Mouse (Mus musculus) lung, postnatal 0 days (tissue): ENCODE measurements at regions not wholly inside any gene's neighbourhood (a gene's known extent, or its start where the extent isn't known, plus 50 kb on each side); places are given as distances from the start of the nearest gene placed in this dataset.
A peak's percentile ranks its signal among the peaks of the same experiment; 100 is the strongest.

Experiments used
- ATAC-seq: fragments of 200-750 bp; cut with Nextera tagmentation; 2 replicates; pipeline ENCODE4 v1.8.0; 2017; ENCODE audit warnings: moderate library complexity
- DNase-seq: peaks from one replicate; pipeline ENCODE4 v3.0.0-alpha.2; 2016; ENCODE audit warnings: low spot score
- H3K27ac ChIP-seq: fragments of 300-500 bp; sonication (generic); 2 replicates; pipeline ENCODE4 v1.5.1; 2014; ENCODE audit warnings: antibody characterized with exemption, mild to moderate bottlenecking, low read length, mixed read lengths
- H3K27me3 ChIP-seq: fragments of 300-500 bp; sonication (generic); replicated peaks from 2 replicates; pipeline ENCODE4 v1.6.1; 2014; ENCODE audit warnings: low read length, mixed read lengths; ENCODE audit not compliant: insufficient read depth
- H3K36me3 ChIP-seq: fragments of 300-500 bp; sonication (generic); 2 replicates; pipeline ENCODE4 v1.6.1; 2014; ENCODE audit warnings: low read length, mixed read lengths; ENCODE audit not compliant: insufficient read depth
- H3K4me1 ChIP-seq: fragments of 300-500 bp; sonication (generic); 2 replicates; pipeline ENCODE4 v1.6.1; 2014; ENCODE audit warnings: antibody characterized with exemption, low read depth, low read length, mixed read lengths; ENCODE audit not compliant: insufficient read depth
- H3K4me2 ChIP-seq: fragments of 300-500 bp; sonication (generic); replicated peaks from 2 replicates; pipeline ENCODE4 v1.6.1; 2014; ENCODE audit warnings: low read depth, mild to moderate bottlenecking, low read length, moderate library complexity, mixed read lengths
- H3K4me3 ChIP-seq: fragments of 300-500 bp; sonication (generic); 2 replicates; pipeline ENCODE4 v1.5.1; 2014; ENCODE audit warnings: low read depth, low read length
- H3K9ac ChIP-seq: fragments of 300-500 bp; sonication (generic); replicated peaks from 2 replicates; pipeline ENCODE4 v1.6.1; 2014; ENCODE audit warnings: low read depth, mild to moderate bottlenecking
- H3K9me3 ChIP-seq: fragments of 300-500 bp; sonication (generic); 2 replicates; pipeline ENCODE4 v1.6.1; 2016; ENCODE audit warnings: low read length, mixed read lengths
- CTCF ChIP-seq: IDR thresholded peaks from 2 replicates; pipeline ENCODE4 v1.5.1; 2016; ENCODE audit warnings: antibody characterized with exemption, mild to moderate bottlenecking
- EP300 ChIP-seq: IDR thresholded peaks from 2 replicates; pipeline ENCODE4 v1.6.1; 2016; ENCODE audit warnings: antibody characterized with exemption, mild to moderate bottlenecking, control low read depth
- WGBS: fragments of 180-500 bp; shearing (Covaris S2); extraction: QIAGEN DNeasy Blood & Tissue Kit; methylation state at CpG from one replicate; pipeline ENCODE4 v1.1.7; 2014; 5-methylcytosine and 5-hydroxymethylcytosine counted together

- Histone ChIP-seq H3K27me3 (no peaks in the 10 kb centered on the region), H3K9me3 (no peaks in the 10 kb centered on the region), H3K27ac (no peak overlapping the region), H3K9ac (no peak overlapping the region), H3K4me1 (no peaks in the 10 kb centered on the region), H3K36me3 (no peaks in the 10 kb centered on the region), H3K4me2 (no peak overlapping the region), H3K4me3 (no peak overlapping the region)
- TF ChIP-seq CTCF (no peak), EP300 (no peak)
- no peak for ATAC-seq
- WGBS = 61% methylated on average over 4 of the region's 4 CpGs
- DNase-seq = no peak
These were observed 362.6 kb upstream of the Akr1e1 start for GRCm38 (mm10) chr13:4971472-4972067.

GRCm38 (mm10) chr13:4992876-4993275 is 383.9 kb upstream of the Akr1e1 start:
- TF ChIP-seq EP300 (no peak), CTCF (no peak)
- 30% methylated on average over 1 of the region's 1 CpGs for WGBS
- H3K36me3 ChIP-seq = no peaks in the 10 kb centered on the region

GRCm38 (mm10) chr13:5008296-5008695 is 399.3 kb upstream of the Akr1e1 start:
- no peak for TF ChIP-seq CTCF
- no peak for TF ChIP-seq EP300
- Histone ChIP-seq H3K27me3 (no peaks in the 10 kb centered on the region), H3K4me3 (no peak overlapping the region), H3K4me1 (no peaks in the 10 kb centered on the region), H3K36me3 (no peaks in the 10 kb centered on the region), H3K27ac (no peak overlapping the region), H3K9me3 (no peaks in the 10 kb centered on the region), H3K4me2 (no peak overlapping the region), H3K9ac (no peak overlapping the region)
- ATAC-seq (no peak), DNase-seq (no peak)
- 64% methylated on average over 1 of the region's 1 CpGs for WGBS

More at GRCm38 (mm10) chr13:4992876-4993275, 383.9 kb upstream of the Akr1e1 start:
- Histone ChIP-seq H3K9ac (no peak overlapping the region), H3K4me3 (no peak overlapping the region), H3K27me3 (no peaks in the 10 kb centered on the region), H3K9me3 (no peaks in the 10 kb centered on the region), H3K4me1 (no peaks in the 10 kb centered on the region), H3K4me2 (no peak overlapping the region), H3K27ac (no peak overlapping the region)
- no peak for ATAC-seq
- DNase-seq = peak; percentile 19

- H3K4me3 ChIP-seq = no peak overlapping the region
- WGBS = 89% methylated on average over 7 of the region's 7 CpGs
- TF ChIP-seq EP300 (no peak), CTCF (no peak)
- H3K9me3 ChIP-seq = no peaks in the 10 kb centered on the region
- ATAC-seq (no peak), DNase-seq (no peak)
- no peaks in the 10 kb centered on the region for H3K27me3 ChIP-seq
- no peaks in the 10 kb centered on the region for H3K36me3 ChIP-seq
- H3K9ac ChIP-seq = no peak overlapping the region
- H3K4me1 ChIP-seq = no peaks in the 10 kb centered on the region
- H3K4me2 ChIP-seq = no peak overlapping the region
- no peak overlapping the region for H3K27ac ChIP-seq
These were observed 413.5 kb upstream of the Akr1e1 start for GRCm38 (mm10) chr13:5022439-5022838.

GRCm38 (mm10) chr13:5059859-5060258 is 450.9 kb upstream of the Akr1e1 start:
- 25% methylated on average over 2 of the region's 2 CpGs for WGBS
- DNase-seq = no peak

GRCm38 (mm10) chr13:5060462-5060861 is 451.5 kb upstream of the Akr1e1 start:
- Histone ChIP-seq H3K27me3 (no peaks in the 10 kb centered on the region), H3K4me3 (no peak overlapping the region), H3K9me3 (no peaks in the 10 kb centered on the region), H3K9ac (no peak overlapping the region), H3K36me3 (no peaks in the 10 kb centered on the region), H3K27ac (peak overlapping the region; percentile 32; the same call in 1 of the 2 replicates), H3K4me2 (no peak overlapping the region), H3K4me1 (no peaks in the 10 kb centered on the region; the same call in 1 of the 2 replicates)
- TF ChIP-seq CTCF (no peak), EP300 (peak; percentile 74)
- DNase-seq = peak; percentile 72
- peak; percentile 81 for ATAC-seq
- 23% methylated on average over 2 of the region's 2 CpGs for WGBS

More at GRCm38 (mm10) chr13:5059859-5060258, 450.9 kb upstream of the Akr1e1 start:
- Histone ChIP-seq H3K9ac (no peak overlapping the region), H3K4me1 (no peaks in the 10 kb centered on the region; the same call in 1 of the 2 replicates), H3K27ac (no peak overlapping the region), H3K27me3 (no peaks in the 10 kb centered on the region), H3K36me3 (no peaks in the 10 kb centered on the region), H3K4me2 (no peak overlapping the region), H3K9me3 (no peaks in the 10 kb centered on the region), H3K4me3 (no peak overlapping the region)
- TF ChIP-seq EP300 (no peak), CTCF (no peak)
- ATAC-seq = no peak

- WGBS = 68% methylated on average over 5 of the region's 5 CpGs
- Histone ChIP-seq H3K9me3 (no peaks in the 10 kb centered on the region), H3K27ac (no peak overlapping the region), H3K4me2 (no peak overlapping the region), H3K36me3 (no peaks in the 10 kb centered on the region), H3K4me1 (no peaks in the 10 kb centered on the region), H3K9ac (no peak overlapping the region), H3K27me3 (no peaks in the 10 kb centered on the region), H3K4me3 (no peak overlapping the region)
- no peak for ATAC-seq
- no peak for DNase-seq
- TF ChIP-seq EP300 (no peak), CTCF (no peak)
These were observed 498.5 kb upstream of the Akr1e1 start for GRCm38 (mm10) chr13:5107454-5107853.
